8 mouse cellular contexts compared by ENCODE assay signal in the genomic region with DNA sequence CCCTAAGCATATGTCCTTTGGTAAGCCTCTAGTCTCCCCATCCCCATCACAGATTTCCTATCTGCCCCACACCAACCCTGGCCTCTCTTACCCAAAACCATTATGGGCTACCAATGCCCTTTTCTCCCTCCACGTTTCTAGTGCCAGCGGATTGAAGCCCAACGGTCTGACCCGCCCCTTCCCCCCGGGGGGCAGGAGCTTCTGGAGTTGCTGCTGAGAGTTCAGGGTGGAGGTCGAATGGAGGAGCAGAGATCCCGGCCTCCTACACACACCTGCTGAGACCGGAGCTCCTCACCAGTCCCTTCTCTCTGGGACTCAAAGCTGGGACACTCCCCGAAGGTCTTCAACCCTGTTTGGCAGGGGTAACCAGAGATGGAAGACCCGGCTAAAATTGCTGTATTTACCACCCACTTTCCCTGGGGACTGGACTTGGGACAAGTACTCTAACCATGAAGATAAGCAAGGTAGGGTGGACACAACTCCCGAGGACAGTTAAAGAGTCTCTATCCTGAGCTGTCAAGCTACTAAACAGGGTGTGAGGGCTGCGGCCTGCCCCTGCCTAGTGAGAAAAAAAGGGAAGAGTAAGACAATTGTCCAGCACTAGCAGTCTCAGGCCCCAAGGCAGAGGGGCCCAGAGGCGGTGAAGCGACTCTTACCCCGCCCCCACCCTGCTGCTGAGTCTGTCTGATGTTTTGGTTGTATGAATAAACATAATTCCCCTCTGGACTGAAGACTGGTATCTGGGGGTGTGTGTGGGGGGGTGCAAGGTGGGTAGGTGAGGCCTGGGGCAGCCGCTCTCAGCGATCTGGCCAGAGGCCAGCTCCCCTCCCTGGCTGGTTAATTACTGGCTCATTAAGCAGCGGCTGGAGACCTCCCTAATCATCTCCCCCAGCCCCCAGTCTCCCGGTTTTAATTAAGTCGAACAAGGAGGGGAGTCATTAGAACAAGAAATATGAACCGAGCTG. TPM values are rescaled to one million over a fixed set of nuclear protein-coding genes. Genes with fewer than 3 reads are reported as not detected.
DNase-seq lines count a peak whose midpoint lies in the region; ATAC-seq and TF ChIP-seq lines count a peak whose summit lies in the region.

TSS of gene Pbx2 (plus strand) at position 238 of the 965 bp plus-strand sequence.

- no peak for ATAC-seq in embryonic facial prominence, embryonic 15.5 days (ENCODE audit: insufficient number of reproducible peaks, low FRiP score, low TSS enrichment, low read depth)
- ATAC-seq in heart, embryonic 16.5 days (replicated peaks; ENCODE audit: extremely low read depth, insufficient read depth, low FRiP score) = no peak
- no peak for ATAC-seq in stomach, embryonic 15.5 days (ENCODE audit: insufficient read depth, low FRiP score, low read depth)

- H3K4me3 ChIP-seq in C2C12 (ENCODE audit: insufficient read depth, poor library complexity, severe bottlenecking) = peak within 1 kb of the TSS; percentile 59
- H3K4me3 ChIP-seq in embryonic facial prominence, embryonic 15.5 days (replicated peaks) = peak within 1 kb of the TSS; percentile 78
- H3K4me3 ChIP-seq in heart, embryonic 16.5 days (ENCODE audit: low read length) = peak within 1 kb of the TSS; percentile 87
- peak within 1 kb of the TSS; percentile 84 for H3K4me3 ChIP-seq in layer of hippocampus, adult 2 months
- H3K4me3 ChIP-seq in stomach, embryonic 15.5 days (replicated peaks) = peak within 1 kb of the TSS; percentile 71

- TF ChIP-seq CTCF in C2C12 (IDR thresholded peaks at IDR 0.05; ENCODE audit: control insufficient read depth, insufficient read depth, insufficient read length) = no peak
- no peak for TF ChIP-seq CTCF in layer of hippocampus, adult 2 months (conservative IDR thresholded peaks at IDR 0.05)

- peaks cover 20% of the 10 kb centered on the region for H3K79me2 ChIP-seq in C2C12 (ENCODE audit: control insufficient read depth, insufficient read depth)

- H3K4me2 ChIP-seq in embryonic facial prominence, embryonic 15.5 days (replicated peaks) = peak within 1 kb of the TSS; percentile 78
- H3K4me2 ChIP-seq in heart, embryonic 16.5 days (ENCODE audit: low read depth, low read length) = peak within 1 kb of the TSS; percentile 100
- peak within 1 kb of the TSS; percentile 87 for H3K4me2 ChIP-seq in stomach, embryonic 15.5 days

- peak within 1 kb of the TSS; percentile 98 for H3K27ac ChIP-seq in embryonic facial prominence, embryonic 15.5 days (replicated peaks)
- peak within 1 kb of the TSS; percentile 88 for H3K27ac ChIP-seq in heart, embryonic 16.5 days (ENCODE audit: low read length)
- H3K27ac ChIP-seq in layer of hippocampus, adult 2 months = peak within 1 kb of the TSS; percentile 99
- peak within 1 kb of the TSS; percentile 96 for H3K27ac ChIP-seq in stomach, embryonic 15.5 days

- peaks cover 2% of the 10 kb centered on the region for H3K79me3 ChIP-seq in C2C12 (ENCODE audit: low read depth)

- WGBS in embryonic facial prominence, embryonic 15.5 days = 4% methylated on average over 21 of the region's 21 CpGs
- 9% methylated on average over 21 of the region's 21 CpGs for WGBS in heart, embryonic 16.5 days
- WGBS in stomach, embryonic 15.5 days = 4% methylated on average over 21 of the region's 21 CpGs

- no peaks in the 10 kb centered on the region for H3K27me3 ChIP-seq in C2C12 (ENCODE audit: control insufficient read depth, insufficient read depth, insufficient read length)
- H3K27me3 ChIP-seq in embryonic facial prominence, embryonic 15.5 days = no peaks in the 10 kb centered on the region
- no peaks in the 10 kb centered on the region for H3K27me3 ChIP-seq in heart, embryonic 16.5 days (ENCODE audit: control insufficient read depth, insufficient read depth, low read length)
- no peaks in the 10 kb centered on the region for H3K27me3 ChIP-seq in stomach, embryonic 15.5 days (replicated peaks)

- peak within 1 kb of the TSS; percentile 93 for H3K9ac ChIP-seq in embryonic facial prominence, embryonic 15.5 days
- peak within 1 kb of the TSS; percentile 98 for H3K9ac ChIP-seq in heart, embryonic 16.5 days (ENCODE audit: low read length)
- H3K9ac ChIP-seq in stomach, embryonic 15.5 days = peak within 1 kb of the TSS; percentile 91

- no peaks in the 10 kb centered on the region for H3K9me3 ChIP-seq in embryonic facial prominence, embryonic 15.5 days (replicated peaks)
- no peaks in the 10 kb centered on the region for H3K9me3 ChIP-seq in heart, embryonic 16.5 days (replicated peaks; ENCODE audit: control insufficient read depth, low read length)
- H3K9me3 ChIP-seq in stomach, embryonic 15.5 days = no peaks in the 10 kb centered on the region

- peaks cover 14% of the 10 kb centered on the region for H3K36me3 ChIP-seq in C2C12 (ENCODE audit: control insufficient read depth, insufficient read depth)
- H3K36me3 ChIP-seq in embryonic facial prominence, embryonic 15.5 days = peaks cover 20% of the 10 kb centered on the region
- peaks cover 13% of the 10 kb centered on the region for H3K36me3 ChIP-seq in heart, embryonic 16.5 days (ENCODE audit: control insufficient read depth, insufficient read depth)
- H3K36me3 ChIP-seq in stomach, embryonic 15.5 days = peaks cover 14% of the 10 kb centered on the region; the same call in 1 of the 2 replicates

- H3K4me1 ChIP-seq in embryonic facial prominence, embryonic 15.5 days = peaks cover 75% of the 10 kb centered on the region
- peaks cover 48% of the 10 kb centered on the region for H3K4me1 ChIP-seq in heart, embryonic 16.5 days (ENCODE audit: control insufficient read depth, insufficient read depth, low read length)
- H3K4me1 ChIP-seq in stomach, embryonic 15.5 days = peaks cover 64% of the 10 kb centered on the region

- DNase-seq in NIH3T3 (ENCODE audit: low read depth) = peak; percentile 55
- no peak for DNase-seq in layer of hippocampus, adult 2 months (ENCODE audit: low spot score in 2 of 2)
- peak; percentile 42 for DNase-seq in lung, postnatal 14 days
- DNase-seq in frontal cortex, postnatal 14 days (ENCODE audit: low spot score in 2 of 2) = no peak

- peak within 1 kb of the TSS; percentile 83 for H3ac ChIP-seq in C2C12 (ENCODE audit: control insufficient read depth, insufficient read length, low read depth)

TF ChIP-seq in C2C12, 6 proteins besides CTCF, POLR2A, EP300 and RAD21:
- TF ChIP-seq MAX (IDR thresholded peaks at IDR 0.05) = no peak
- TF ChIP-seq MYOD1 (IDR thresholded peaks at IDR 0.05; ENCODE audit: control insufficient read depth, insufficient read length, low read depth) = no peak
- no peak for TF ChIP-seq MYOG (IDR thresholded peaks at IDR 0.05; ENCODE audit: control insufficient read depth, extremely low read depth, insufficient read length)
- TF ChIP-seq USF1 (IDR thresholded peaks at IDR 0.05; ENCODE audit: low read depth) = no peak
- TF ChIP-seq FOSL1 (IDR thresholded peaks at IDR 0.05; ENCODE audit: insufficient read depth, low read length, poor library complexity, severe bottlenecking) = no peak
- TF ChIP-seq CEBPB (IDR thresholded peaks at IDR 0.05; ENCODE audit: low read depth) = no peak

RNA-seq across cellular contexts. Expression of gene Pbx2, which starts in this region (rescaled TPM):
- 18.1 TPM for polyA plus RNA-seq in C2C12 (2012; fragmentation: generic; extraction: Trizol)
- 11.0 and 13.3 TPM in 2 replicates for polyA plus RNA-seq in embryonic facial prominence, embryonic 15.5 days (2015; fragmentation: Nextera tagmentation; extraction: Ambion mirVana)
- polyA plus RNA-seq in heart, embryonic 16.5 days (2015; fragmentation: Nextera tagmentation; extraction: Ambion mirVana) = 4.8 and 5.4 TPM in 2 replicates
- 10 to 100 TPM; 66.9 to 69.5 TPM for total RNA-seq in layer of hippocampus, adult 2 months (2021)
- 8.5 and 9.2 TPM in 2 replicates for polyA plus RNA-seq in stomach, embryonic 15.5 days (2015; fragmentation: Nextera tagmentation; extraction: Ambion mirVana)

Comparison
In these comparisons a context has a peak if more than half of its experiments do, and no peak if none do; other contexts are left out.
1. DNase-seq: peak in NIH3T3 (single experiment) and lung, postnatal 14 days (single experiment); none in layer of hippocampus, adult 2 months (0 of 2) and frontal cortex, postnatal 14 days (0 of 2).
2. Peak in every context shown above with its lines, with median percentiles within 50 percentile points of each other: H3K4me3 ChIP-seq, H3K27ac ChIP-seq, H3K4me2 ChIP-seq and H3K9ac ChIP-seq.